Comparison of ENCODE assay signal across 10 mouse cellular contexts in the genomic region with DNA sequence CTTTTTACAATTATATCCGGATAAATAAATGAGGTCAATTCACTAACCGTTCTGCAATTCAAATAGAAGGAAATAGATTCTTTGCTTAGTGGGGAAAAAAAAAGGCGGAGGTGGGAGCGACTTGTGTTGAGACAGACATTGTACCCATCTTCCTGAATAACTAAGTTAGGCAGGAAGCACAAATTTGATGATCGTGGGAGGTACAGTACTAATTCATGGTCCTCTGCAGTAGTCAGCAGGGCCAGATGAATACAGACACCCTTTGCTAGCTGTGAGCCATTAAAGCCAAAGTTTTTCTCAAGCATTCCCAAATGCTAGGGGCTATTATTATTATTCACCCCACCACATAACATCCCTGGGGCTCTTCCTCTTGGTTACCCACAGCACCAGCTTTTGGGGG. TPM values are rescaled to one million over a fixed set of nuclear protein-coding genes. Genes with fewer than 3 reads are reported as not detected.
DNase-seq lines count a peak whose midpoint lies in the region; ATAC-seq and TF ChIP-seq lines count a peak whose summit lies in the region.
"Had no signal": no experiment of that assay in that cellular context is flagged by ENCODE, and none has a peak within 500 bp of the region (broad histone marks: within the 10 kb centered on the region; RNA-seq: fewer than 3 reads in every experiment).

No protein-coding gene starts in this region.

- peaks cover 19% of the 10 kb centered on the region for H3K4me1 ChIP-seq in heart, embryonic 10.5 days
- no peaks in the 10 kb centered on the region for H3K4me1 ChIP-seq in lung, postnatal 0 days (ENCODE audit: insufficient read depth, low read depth, low read length)
- H3K4me1 ChIP-seq in limb, embryonic 14.5 days (ENCODE audit: control insufficient read depth, insufficient read depth, low read length) = no peaks in the 10 kb centered on the region
- 0 out of 2 replicates have a peak, but pooled peaks cover 4% of the 10 kb centered on the region for H3K4me1 ChIP-seq in stomach, embryonic 16.5 days (ENCODE audit: control insufficient read depth, insufficient read depth, low read length)

- no peak for TF ChIP-seq EP300 in lung, postnatal 0 days (IDR thresholded peaks at IDR 0.05)

- no peaks in the 10 kb centered on the region for H3K9me3 ChIP-seq in heart, embryonic 10.5 days
- H3K9me3 ChIP-seq in lung, postnatal 0 days (ENCODE audit: low read length) = no peaks in the 10 kb centered on the region
- no peaks in the 10 kb centered on the region for H3K9me3 ChIP-seq in limb, embryonic 14.5 days (ENCODE audit: control insufficient read depth, low read length)
- H3K9me3 ChIP-seq in stomach, embryonic 16.5 days (replicated peaks; ENCODE audit: control insufficient read depth, low read length) = no peaks in the 10 kb centered on the region

- TF ChIP-seq POLR2A in limb, embryonic 14.5 days (IDR thresholded peaks at IDR 0.05; ENCODE audit: borderline replicate concordance, extremely low read depth, insufficient read depth, insufficient read length) = no peak

- TF ChIP-seq CTCF in lung, postnatal 0 days (IDR thresholded peaks at IDR 0.05) = no peak

- peak overlapping the region; percentile 98 for H3K27ac ChIP-seq in heart, embryonic 10.5 days
- H3K27ac ChIP-seq in lung, postnatal 0 days (ENCODE audit: low read length) = no peak overlapping the region
- H3K27ac ChIP-seq in limb, embryonic 14.5 days (replicated peaks; ENCODE audit: low read depth, low read length) = no peak overlapping the region
- no peak overlapping the region for H3K27ac ChIP-seq in stomach, embryonic 16.5 days (ENCODE audit: low read length)

- 0 out of 2 replicates have a peak, but pooled peaks cover 3% of the 10 kb centered on the region for H3K36me3 ChIP-seq in heart, embryonic 10.5 days
- H3K36me3 ChIP-seq in lung, postnatal 0 days (ENCODE audit: insufficient read depth, low read length) = no peaks in the 10 kb centered on the region
- H3K36me3 ChIP-seq in limb, embryonic 14.5 days (ENCODE audit: control insufficient read depth, insufficient read depth, low read length) = no peaks in the 10 kb centered on the region
- no peaks in the 10 kb centered on the region for H3K36me3 ChIP-seq in stomach, embryonic 16.5 days (ENCODE audit: control insufficient read depth, insufficient read depth, low read length)

- peak overlapping the region; percentile 79 for H3K4me3 ChIP-seq in heart, embryonic 10.5 days
- no peak overlapping the region for H3K4me3 ChIP-seq in lung, postnatal 0 days (ENCODE audit: low read depth, low read length)
- H3K4me3 ChIP-seq in limb, embryonic 14.5 days (replicated peaks; ENCODE audit: low read length) = peak overlapping the region; percentile 56; the same call in 1 of the 2 replicates
- no peak overlapping the region for H3K4me3 ChIP-seq in stomach, embryonic 16.5 days (replicated peaks; ENCODE audit: low read length)

- no peak for DNase-seq in heart, embryonic 10.5 days (ENCODE audit: low spot score)
- DNase-seq in heart, postnatal 25 days (ENCODE audit: low spot score) = no peak
- DNase-seq in lung, postnatal 0 days (ENCODE audit: low spot score) = no peak
- no peak for DNase-seq in lung, postnatal 10 days
- no peak for DNase-seq in limb, embryonic 14.5 days (ENCODE audit: low spot score)
- DNase-seq in adrenal gland, adult (ENCODE audit: inconsistent age in 2 of 2, low spot score in 1 of 2) = no peak
- DNase-seq: cerebellum, adult 9-10 months had no signal

- WGBS in heart, embryonic 10.5 days = 75% methylated on average over 5 of the region's 5 CpGs
- 79% methylated on average over 5 of the region's 5 CpGs for WGBS in lung, postnatal 0 days
- 77% methylated on average over 5 of the region's 5 CpGs for WGBS in limb, embryonic 14.5 days
- 81% methylated on average over 5 of the region's 5 CpGs for WGBS in stomach, embryonic 16.5 days

- peak overlapping the region; percentile 84; the same call in 1 of the 2 replicates for H3K4me2 ChIP-seq in lung, postnatal 0 days (replicated peaks; ENCODE audit: low read depth, low read length)
- H3K4me2 ChIP-seq in limb, embryonic 14.5 days (replicated peaks; ENCODE audit: low read depth, low read length, severe bottlenecking) = peak overlapping the region; percentile 94
- peak overlapping the region; percentile 96; the same call in 1 of the 2 replicates for H3K4me2 ChIP-seq in stomach, embryonic 16.5 days (ENCODE audit: low read depth, low read length)

- no peak overlapping the region for H3K9ac ChIP-seq in lung, postnatal 0 days (replicated peaks; ENCODE audit: low read depth)
- H3K9ac ChIP-seq in limb, embryonic 14.5 days (ENCODE audit: low read depth, low read length, severe bottlenecking) = peak overlapping the region; percentile 61; the same call in 1 of the 2 replicates
- no peak overlapping the region for H3K9ac ChIP-seq in stomach, embryonic 16.5 days (ENCODE audit: low read length)

- no peaks in the 10 kb centered on the region for H3K27me3 ChIP-seq in heart, embryonic 10.5 days (ENCODE audit: insufficient read depth, poor library complexity, severe bottlenecking)
- no peaks in the 10 kb centered on the region for H3K27me3 ChIP-seq in lung, postnatal 0 days (replicated peaks; ENCODE audit: insufficient read depth, low read length)
- H3K27me3 ChIP-seq in limb, embryonic 14.5 days (ENCODE audit: control insufficient read depth, insufficient read depth, low read length) = 0 out of 2 replicates have a peak, but pooled peaks cover 6% of the 10 kb centered on the region
- no peaks in the 10 kb centered on the region for H3K27me3 ChIP-seq in stomach, embryonic 16.5 days (ENCODE audit: control insufficient read depth, insufficient read depth, low read length)

- no peak for ATAC-seq in lung, postnatal 0 days
- no peak for ATAC-seq in limb, embryonic 14.5 days (ENCODE audit: low FRiP score, low read depth)
- ATAC-seq in stomach, embryonic 16.5 days (ENCODE audit: insufficient read depth, low FRiP score) = no peak
- ATAC-seq in megakaryocyte, adult 5-6 weeks (ENCODE audit: poor library complexity, severe bottlenecking) = no peak

- intact Hi-C loops in heart, postnatal 25 days (cut with DNase I) = no loop called here

RNA-seq across cellular contexts. Expression of a gene that starts 0.6 kb away (rescaled TPM):
- polyA plus RNA-seq in heart, embryonic 10.5 days (2016; fragmentation: Nextera tagmentation; extraction: Ambion mirVana) = 22.9 and 36.8 TPM in 2 replicates
- 100 to 1,000 TPM; 188 to 202 TPM for total RNA-seq in heart, postnatal 25 days (2021)
- 2.5 and 2.9 TPM in 2 replicates for polyA plus RNA-seq in lung, postnatal 0 days (2015; fragmentation: Nextera tagmentation; extraction: Ambion mirVana)
- polyA plus RNA-seq in limb, embryonic 14.5 days (2012; rRNA removed) = 27.1 and 37.4 TPM in 2 replicates
- 11.7 and 12.8 TPM in 2 replicates for polyA plus RNA-seq in limb, embryonic 14.5 days (2014; fragmentation: Nextera tagmentation; extraction: Ambion mirVana)
- 1.1 and 2.0 TPM in 2 replicates for polyA plus RNA-seq in stomach, embryonic 16.5 days (2015; fragmentation: Nextera tagmentation; extraction: Ambion mirVana)
- not detected in 2 replicates for total RNA-seq in megakaryocyte, adult 5-6 weeks (2015)
- not detected in 2 replicates for total RNA-seq in megakaryocyte, adult 5-6 weeks (2017)
- polyA plus RNA-seq: liver, adult 2 months had no signal

Comparison
In these comparisons a context has a peak if more than half of its experiments do, and no peak if none do; other contexts are left out.
1. H3K4me3 ChIP-seq: peak in heart, embryonic 10.5 days (single experiment) and limb, embryonic 14.5 days (single experiment); none in lung, postnatal 0 days (single experiment) and stomach, embryonic 16.5 days (single experiment).
2. Peak in every context shown above with its lines, with median percentiles within 50 percentile points of each other: H3K4me2 ChIP-seq.